Mouse (Mus musculus): ENCODE data around the gene Fgd2.
"Not testable (repeated sequence)": the region's sequence is repeated elsewhere in the genome, so short reads cannot be mapped to it uniquely, and the experiment has no call there.

The Fgd2 gene

DNA sequence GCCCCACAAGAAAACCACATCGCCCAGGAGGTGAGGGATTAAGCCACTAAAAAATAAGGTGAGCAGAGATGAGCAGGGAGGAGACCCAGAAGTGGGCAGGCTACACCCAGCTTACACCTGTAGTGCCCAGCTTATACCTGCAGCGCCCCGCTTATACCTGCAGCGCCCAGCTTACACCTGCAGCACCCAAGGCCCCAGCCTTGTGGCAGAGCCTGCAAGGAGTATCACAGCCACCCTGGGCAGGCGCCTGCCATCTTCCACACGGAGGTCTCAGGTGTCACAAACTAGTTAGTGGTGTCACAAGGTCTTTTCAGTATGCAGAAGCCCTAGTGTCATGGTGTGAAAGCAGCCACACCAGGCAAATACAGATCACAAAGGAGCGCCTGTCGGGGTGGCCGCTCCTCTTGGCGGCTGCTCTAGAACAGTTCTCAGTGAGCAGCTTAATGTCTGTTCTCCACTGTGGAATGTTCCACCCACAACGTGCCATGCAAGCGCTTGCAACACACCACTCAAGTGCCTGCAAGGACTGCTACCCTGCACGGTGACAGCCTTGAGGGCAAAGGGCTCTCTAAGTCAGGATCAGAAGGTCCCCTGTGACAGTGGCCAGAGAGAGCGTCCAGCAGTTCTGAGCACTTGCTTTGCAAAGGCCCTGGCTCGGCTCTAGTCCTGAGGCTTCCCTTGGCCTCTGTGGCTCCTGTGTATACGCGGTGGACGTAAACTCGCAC lies 24.3 kb upstream of the Fgd2 start:
- no peak for DNase-seq (ENCODE audit: low read depth)

DNA sequence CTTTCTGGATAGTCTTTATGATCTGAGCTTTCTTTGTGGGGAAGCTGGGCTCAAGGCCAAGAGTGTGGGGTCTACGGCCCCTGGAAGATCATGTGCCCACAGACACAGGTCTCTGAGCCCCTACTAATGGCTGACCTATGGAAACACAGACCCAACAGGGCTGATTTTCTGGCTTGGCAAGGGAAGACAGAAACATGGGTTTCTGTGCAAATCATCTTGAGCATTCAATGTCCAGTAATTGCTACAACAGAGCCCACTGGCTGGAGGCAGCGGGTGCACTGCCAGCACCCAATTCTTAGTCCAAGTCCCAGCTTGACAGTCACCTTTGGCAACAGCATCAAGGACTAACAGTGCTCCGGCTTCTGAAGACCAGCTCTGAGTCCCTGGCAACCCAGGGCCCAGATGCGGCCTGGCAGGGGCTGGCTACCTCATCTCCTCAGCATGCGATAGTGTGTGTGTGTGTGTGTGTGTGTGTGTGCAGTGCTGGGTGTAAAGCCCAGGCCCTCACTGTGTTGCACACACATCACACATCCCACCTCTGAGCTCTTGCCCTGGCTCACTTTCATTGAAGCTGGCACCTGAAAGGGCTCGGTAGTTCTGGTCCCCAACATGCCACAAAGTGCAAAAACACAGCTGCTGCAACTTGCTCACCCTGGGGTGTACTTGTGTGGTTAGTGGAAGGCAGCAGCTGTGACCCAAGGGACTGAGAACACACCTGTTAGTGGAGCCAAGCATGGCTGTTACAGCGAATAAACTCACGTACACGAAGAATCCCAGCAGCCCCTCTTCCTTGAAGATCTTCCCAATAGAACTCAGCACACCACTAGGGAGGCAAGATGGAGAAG lies 22.5 kb upstream of the Fgd2 start:
- DNase-seq (ENCODE audit: low read depth) = no peak

DNA sequence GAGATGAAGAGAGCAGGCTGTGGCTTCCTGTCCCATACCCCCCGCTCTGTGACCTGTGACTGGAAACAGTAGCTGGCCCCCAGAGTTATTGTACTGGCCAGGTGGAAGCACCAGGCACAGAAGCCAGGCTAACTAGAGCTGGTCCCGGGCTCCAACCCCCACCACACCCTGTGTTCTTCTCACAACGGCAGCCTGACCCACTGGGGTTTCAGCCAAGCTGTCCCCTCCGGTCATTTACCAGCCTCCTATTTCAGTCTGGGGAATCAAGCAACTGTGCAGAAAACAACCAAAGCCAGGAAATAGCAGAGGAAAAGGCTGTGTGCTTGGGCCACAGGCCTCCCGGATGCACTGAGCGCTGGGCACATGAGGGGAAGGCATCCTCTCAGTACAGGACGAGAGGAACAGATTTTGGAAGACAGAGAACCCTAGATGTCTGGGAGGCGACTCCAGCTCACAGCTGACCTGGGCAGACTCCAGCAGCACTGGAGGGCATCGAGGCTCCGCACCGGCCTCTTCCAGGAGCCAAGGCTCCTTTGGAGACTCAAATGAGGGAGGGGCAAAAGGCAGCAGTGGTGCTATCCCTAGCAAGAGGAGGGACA lies 21.4 kb upstream of the Fgd2 start:
- DNase-seq (ENCODE audit: low read depth) = no peak

DNA sequence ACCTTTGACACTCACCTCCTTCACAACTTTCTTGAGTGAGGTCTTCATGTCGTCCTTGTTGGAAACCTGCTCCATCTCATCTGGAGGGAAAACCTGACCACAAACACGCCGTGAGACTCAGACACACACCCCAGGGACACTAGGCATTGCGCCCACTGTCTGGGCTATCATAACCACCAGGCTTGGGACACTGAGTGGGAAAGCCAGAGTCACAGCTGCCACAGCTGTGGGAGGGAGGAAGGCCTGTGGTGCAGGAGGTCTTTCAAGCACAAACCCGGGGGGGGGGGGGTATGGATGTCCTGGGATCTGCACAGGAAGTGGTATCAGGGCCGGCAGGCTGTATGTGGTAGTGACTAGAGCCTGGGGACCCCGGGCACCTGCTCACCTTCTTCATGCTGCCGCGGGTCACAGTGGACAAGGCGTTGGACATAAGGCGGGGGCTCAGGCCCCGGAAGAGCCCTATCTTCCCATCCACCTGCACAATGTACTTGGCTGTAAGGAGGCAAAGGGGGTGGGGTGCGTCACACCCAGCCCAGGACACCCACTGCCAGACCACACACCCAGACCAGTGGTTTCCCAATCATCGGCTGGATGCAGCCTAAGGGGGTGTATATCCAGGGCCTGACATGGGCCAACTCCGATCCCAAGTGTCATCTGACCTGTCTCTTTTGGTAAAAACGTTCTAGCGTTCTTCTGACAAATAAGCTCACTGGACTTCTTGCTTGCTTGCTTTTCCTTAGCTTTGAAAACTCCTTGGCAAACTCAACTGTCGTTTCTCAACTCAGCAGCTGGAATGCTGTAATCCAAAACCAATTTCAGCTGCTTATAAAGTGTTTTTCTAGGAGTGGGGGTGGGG lies 20.1 kb upstream of the Fgd2 start:
- peak; percentile 87 for DNase-seq (ENCODE audit: low read depth)

DNA sequence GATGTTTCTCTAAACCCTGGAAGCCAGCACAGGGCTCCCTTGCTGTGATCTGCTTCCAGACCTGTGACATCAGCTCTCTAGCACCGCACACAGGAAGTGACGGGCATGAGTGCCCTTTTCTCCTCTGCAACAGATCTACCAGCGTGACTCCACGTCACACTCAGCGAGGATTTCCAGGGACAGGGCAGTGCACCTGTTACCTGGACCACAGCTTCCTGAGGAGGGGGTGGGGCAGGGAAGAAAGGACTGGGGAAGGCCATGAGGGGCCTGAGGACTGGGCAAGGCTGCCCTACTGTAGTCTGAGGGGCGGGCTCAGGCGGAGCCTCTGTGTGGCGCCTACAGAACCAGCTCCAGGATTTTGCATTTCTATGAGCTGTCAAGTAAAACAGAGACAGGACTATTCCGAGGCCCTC lies 19.1 kb upstream of the Fgd2 start:
- peak; percentile 31 for DNase-seq (ENCODE audit: low read depth)

DNA sequence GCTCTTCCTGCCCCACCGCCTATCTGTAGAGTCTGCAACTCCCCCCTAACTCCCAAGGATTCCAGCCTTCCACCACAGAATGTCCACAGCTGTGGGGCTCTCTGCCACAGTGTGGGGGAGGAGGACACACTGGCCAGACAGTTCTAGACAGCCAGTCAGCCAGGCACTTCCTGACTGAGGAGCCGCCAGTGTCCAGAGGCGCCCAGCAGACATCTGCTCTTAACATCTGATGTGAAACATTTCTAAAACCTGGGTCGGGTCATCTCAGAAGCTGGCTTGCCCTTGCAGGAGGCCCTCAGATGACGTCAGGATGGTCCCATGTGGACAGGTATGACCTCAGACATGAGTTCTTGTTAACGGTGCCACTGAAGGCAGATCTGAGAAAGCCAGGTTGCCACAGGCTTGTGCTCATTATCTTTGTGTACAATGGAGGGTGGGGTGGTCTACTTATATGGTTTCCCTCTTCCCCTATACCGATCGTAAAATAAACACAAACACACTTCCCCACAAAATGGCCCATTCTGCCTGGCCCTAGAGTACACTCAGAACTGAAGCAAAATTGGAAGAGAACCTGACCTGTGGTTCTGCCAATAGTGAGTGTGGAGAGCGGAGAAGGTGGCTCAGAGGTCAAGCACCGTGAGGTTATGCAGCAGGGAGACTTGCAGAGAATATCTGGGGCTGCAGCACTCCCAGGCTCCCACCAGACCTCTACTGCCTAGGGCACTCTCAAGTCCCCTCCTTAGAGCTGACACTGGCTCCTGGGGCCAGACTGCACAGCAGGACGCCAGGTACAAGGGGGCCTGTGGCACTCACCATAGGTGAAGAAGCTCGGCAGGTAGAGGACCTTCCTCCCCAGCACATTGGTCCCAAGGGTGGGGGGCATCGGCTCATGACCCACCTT lies 18.5 kb upstream of the Fgd2 start:
- peak; percentile 54 for DNase-seq (ENCODE audit: low read depth)

DNA sequence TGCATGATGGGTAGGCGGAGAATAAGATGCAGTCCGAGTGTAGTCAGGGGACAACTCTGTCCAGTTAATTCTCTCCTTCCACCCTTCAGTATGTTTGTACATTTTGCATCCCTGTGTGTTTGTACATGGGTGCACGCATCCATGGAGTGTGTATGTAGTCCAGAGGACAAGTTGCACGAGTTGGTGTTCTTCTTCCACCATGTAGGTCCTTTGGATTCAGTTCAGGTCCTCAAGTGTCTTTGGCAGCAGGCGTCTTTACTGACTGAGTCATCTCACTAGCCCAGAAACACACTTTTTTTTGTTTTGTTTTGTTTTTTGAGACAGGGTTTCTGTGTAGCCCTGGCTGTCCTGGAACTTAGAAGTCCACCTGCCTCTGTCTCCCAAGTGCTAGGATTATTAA lies 17.5 kb upstream of the Fgd2 start:
- DNase-seq (ENCODE audit: low read depth) = no peak

DNA sequence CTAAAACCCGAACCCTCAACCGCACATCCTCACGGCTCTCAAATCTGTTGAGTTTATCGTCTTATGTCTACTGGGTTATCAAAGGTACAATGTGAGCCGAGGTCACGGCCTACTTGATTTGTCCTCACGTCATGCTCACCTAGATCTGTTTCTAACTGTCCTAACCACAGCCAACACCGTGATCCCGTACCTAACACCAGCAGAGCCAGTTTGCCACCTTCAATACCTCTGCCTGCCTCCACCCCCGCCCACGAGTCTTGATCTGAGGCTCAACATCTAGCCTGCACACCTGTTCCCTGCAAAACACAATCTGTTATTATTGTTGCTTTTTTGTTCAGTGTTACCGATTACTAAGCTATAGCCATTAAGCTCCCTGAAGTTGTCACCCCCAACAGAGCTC lies 15.4 kb upstream of the Fgd2 start:
- DNase-seq (ENCODE audit: low read depth) = no peak

DNA sequence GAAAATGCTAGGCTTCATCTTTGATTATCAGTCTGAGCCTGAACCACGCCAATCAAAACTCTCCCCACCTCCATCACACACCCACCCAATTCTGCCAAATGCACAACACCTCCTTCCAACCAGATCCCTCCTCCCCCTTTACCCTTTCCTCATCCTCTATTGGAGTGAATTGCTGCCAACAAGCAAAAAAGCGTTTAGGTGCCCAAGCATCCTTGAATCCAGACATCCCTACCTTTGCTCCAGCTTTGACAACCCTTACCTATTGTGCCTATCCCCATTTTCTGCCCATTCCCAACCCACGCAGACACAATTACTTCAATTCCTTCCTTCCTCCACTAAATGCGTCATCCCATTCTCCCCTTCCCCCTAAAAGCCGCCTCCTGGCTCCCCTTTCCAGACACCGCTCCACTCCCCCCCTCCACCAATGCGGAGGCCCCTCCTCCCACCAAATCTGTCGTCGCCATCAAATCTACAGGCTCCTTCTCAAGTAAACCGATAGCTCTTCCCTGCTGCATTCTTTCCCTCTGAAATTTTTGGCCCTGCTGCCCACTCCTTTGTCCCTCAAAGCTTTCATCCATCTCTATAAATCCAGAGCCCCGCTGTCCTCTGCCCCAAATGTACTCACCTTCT lies 14.1 kb upstream of the Fgd2 start:
- peak; percentile 84 for DNase-seq (ENCODE audit: low read depth)

DNA sequence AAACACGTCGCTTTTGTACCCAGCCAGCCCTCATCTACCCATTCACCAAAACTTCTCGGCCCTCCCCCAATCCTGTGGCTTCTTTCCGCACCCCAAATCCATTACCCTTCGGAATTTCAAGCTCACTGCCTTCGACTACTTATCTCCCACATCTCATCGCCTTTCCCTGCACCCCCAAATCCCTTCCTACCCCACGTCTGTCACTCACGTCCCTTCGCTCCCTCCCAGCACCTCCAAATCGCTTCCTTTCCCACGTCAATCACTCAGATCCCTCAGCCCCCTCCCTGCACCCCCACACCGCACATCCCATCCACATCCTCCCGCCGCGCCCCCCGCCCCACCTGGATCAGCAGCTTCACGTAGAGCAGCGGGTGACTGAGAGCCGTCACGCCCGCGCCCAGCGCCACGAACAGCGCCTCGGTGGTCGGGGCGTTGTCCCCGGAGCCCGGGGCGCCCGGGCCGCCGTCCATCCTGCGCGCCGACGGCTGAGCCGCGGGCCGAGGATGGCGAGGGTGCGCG lies 13.5 kb upstream of the Fgd2 start:
- DNase-seq (ENCODE audit: low read depth) = peak; percentile 25

DNA sequence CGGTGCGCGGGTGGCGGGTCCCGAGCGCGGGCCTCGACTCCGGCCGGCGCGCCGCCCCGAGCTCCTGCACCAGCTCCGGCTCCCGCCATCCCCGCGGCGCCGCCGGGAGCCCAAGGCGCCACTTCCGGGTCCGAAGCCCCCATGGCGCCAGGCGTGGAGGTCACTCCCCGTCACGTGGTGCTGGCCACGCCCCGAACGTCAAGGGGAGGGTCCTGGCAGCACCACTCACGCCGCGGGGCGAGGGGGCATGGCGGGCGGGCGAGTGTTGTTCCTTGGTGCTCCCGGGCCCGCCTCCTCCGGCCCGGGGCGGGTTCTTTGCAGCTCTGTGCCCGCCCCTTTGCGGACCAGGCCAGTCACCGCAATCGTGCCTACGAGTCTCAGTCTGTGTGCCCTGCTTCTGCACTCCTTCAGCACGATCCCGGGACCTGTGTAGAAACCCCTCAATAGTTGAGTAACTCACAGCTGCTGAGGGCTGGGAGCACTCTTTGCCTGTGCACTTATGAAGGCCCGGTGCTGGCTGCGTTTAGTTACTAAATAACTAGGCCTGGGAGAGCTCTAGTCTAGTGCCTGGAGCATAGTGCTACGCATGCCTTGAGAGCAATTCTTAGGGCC lies 13.0 kb upstream of the Fgd2 start, which contains the start of gene Mtch1:
Gene Mtch1 (minus strand): TSS at position 290 of the 612 bp plus-strand sequence.
- DNase-seq (ENCODE audit: low read depth) = peak; percentile 100

DNA sequence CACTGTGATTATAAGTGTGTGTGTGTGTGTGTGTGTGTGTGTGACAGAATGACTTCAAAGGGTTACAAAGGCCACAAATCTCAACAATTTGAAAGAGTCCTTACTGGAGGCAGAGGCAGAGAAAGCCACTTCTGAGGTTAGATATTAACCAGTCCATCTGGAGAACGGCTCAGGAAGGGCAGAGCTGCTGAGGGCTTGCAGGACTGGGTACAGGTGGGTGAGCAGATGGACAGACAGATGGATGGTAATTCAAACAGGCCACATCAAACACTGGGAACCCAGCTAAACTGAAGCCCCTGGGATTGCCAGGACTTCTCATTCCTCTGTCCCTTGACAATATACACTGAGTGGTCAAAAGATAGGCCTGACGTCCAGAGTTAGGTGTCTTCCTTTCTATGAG lies 11.7 kb upstream of the Fgd2 start:
- DNase-seq (ENCODE audit: low read depth) = no peak

DNA sequence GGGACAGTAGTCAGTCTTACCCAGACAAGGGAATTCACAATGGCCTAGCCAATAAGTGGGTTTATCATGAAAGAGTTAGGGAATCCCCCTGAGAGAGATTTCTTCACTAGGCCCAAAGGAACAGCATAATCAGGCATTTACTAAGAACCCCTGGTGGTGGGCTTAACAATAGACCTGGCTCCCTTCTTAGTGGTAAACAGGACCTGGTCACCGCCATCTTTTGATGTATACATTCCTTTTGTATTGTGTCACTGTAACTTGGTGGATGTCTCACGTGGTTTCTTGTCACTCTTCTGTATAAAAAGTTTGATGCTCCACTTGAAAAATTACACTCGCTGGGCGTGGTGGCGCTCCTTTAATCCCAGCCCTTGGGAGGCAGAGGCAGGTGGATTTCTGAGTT lies 9.7 kb upstream of the Fgd2 start:
- DNase-seq (ENCODE audit: low read depth) = not testable (repeated sequence)

DNA sequence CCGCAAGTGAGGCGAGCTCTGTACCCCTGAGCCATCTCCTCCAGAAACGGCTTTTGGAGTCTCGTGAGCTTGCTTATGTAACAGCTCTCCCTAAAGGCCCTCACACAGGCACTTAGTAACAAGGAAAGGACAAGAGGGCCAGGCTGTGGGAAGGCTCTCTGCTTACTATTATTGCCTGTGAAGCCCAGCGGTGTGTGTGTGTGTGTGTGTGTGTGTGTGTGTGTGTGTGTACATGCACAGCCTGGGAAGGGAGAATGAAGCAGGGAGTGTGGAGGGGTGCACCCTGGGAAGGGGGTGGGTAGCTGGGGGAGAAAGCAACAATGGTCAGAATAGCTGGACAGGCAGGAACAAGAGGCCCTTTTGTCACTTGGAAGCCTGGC lies 5.3 kb upstream of the Fgd2 start:
- no peak for DNase-seq (ENCODE audit: low read depth)

DNA sequence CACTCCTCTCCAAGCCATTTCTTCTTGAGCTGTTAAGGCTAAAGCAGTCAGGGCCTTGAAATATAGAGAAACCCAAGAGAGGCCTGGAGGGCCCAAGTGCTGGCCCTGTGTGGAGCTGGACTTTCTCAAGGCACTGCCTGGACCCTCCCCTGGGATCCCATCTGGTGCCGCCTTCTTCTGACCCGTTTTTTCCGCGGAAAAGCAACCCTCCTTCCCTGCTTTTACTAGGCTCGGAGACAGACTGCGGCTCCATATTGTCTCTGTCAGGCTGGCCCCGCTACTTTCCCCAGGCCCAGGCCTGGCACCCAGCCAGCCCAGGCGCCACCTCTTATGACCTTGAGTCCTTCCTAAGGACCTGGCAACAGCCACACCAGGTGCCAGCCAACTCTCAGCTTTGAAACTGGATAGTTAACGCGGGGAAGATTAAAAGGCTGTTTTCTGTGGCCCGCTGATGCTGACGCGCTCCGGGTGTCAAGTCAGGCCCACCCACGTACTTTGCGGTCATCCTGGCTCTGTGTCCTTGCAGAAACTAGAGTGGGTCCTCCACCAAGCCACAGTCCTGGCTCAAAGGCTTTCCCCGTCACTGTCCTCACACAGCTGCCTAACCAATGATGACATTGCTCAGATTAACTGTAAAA lies 4.8 kb upstream of the Fgd2 start:
- DNase-seq (ENCODE audit: low read depth) = no peak

DNA sequence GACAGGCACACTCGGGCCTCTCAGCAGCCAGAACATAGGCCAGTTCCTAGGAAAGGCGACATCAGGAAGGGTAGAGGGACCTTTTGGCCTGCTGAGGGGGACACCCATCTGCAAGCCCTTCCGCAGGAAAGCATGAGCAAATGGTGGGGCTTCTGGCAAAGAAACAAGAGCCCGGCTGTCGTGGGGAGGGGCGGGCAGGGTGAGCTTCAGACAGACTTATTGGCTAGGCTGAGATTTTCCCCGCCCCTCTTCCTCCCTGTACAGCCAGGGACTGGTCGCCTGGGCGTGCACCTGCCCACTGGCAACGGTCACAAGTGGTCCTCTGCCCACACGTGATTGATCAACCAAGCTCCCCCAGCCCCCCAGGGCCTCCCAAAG lies 4.2 kb upstream of the Fgd2 start:
- DNase-seq (ENCODE audit: low read depth) = no peak

DNA sequence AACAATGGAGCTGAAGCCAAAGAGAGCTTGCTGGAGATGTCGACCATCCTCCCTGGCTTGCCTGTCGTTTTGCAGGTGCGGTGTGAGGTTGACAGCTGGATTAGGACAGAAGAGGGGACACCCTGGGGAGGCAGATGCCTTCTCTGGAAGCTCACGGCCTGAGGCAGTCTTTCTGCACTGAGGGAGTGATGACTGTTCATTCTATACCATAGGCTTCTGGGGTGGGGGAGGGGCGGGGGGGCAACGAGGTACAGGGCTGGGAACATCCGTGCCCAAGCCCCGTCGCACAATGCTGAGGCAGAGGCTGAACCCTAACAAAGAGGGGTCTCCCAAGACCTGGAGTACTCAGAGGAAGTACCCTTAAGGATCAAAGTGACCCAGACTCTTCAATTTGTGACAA lies 3.8 kb upstream of the Fgd2 start:
- no peak for DNase-seq (ENCODE audit: low read depth)

DNA sequence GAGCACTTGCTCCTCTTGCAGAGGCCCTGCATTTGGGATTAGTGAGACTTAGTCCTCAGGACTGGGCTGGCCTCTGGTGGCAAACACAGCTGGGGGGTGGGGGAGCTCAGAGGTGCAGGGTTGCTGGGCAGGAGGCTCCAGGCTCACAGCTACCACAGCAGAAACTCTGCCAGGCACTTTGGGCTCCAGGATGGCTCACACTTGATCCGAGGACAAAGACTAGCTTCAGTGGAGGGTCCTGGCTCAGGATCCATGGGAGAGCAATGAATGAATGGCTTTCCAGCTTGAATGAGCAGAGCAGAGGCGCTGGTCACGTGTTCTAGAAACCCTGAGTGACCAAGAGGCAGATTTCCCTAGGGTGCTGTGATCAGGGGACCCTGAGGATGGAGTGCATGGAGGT lies 1.8 kb upstream of the Fgd2 start:
- DNase-seq (ENCODE audit: low read depth) = no peak

DNA sequence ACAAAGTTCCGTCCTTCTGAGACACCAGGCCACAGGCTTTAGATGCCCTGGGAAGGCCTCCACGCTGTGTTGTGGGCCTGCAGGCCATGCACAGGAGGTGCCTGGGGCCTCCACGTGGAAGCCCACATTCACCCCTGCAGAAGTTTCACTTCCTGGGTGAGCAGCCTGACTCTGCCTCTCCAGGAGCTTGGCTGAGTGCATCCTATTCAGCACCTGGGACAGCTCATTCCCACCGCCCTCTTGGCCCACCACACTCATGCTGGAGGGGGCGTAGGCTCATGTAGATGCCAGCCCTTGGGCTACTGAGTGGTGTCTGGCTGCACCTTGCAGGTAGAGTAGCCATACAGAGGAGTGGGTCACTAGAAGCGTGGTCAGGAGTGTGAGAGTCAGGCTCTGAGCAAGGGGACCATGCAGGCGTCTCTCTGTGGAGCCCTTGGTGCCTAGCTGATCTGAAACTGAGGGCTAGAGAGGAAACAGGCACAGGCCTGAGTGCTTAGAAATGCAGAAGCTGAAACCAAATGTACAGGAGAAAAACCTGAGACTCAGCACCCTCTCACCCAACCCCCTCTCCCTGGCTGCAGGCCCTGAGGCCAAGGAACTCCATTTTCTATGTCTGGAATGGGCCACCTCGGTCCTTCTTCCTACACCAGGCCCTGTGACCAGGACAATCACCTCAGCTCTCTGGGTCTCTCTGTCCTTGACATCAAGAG lies 1.4 kb downstream of the Fgd2 start:
- peak; percentile 64 for DNase-seq (ENCODE audit: low read depth)
